Mouse (Mus musculus) CH12.LX (cell line): ENCODE measurements around the gene Mical3. TPM values are rescaled to one million over a fixed set of nuclear protein-coding genes. Genes with fewer than 3 reads are reported as not detected.
A peak's percentile ranks its signal among the peaks of the same experiment; 100 is the strongest.

Experiments
- DNase-seq: peaks from one replicate; pipeline ENCODE4 v3.0.0-alpha.2; 2013; ENCODE audit errors: extremely low read depth
- H3K27ac ChIP-seq: 2 replicates; pipeline ENCODE4 v1.5.1; 2012; ENCODE audit warnings: low read depth, mild to moderate bottlenecking, control low read depth, moderate library complexity; ENCODE audit not compliant: insufficient read depth
- H3K27me3 ChIP-seq: replicated peaks from 2 replicates; pipeline ENCODE3; 2012; ENCODE audit warnings: inconsistent platforms
- H3K36me3 ChIP-seq, 2 experiments: replicated peaks in 1 of 2; 2 replicates each; pipeline versions ENCODE3 to v1.6.1; 2012; ENCODE audit warnings: inconsistent platforms in 1 of 2, low read length in 1 of 2, mild to moderate bottlenecking in 1 of 2, mixed read lengths in 1 of 2, moderate library complexity in 1 of 2; ENCODE audit not compliant: control insufficient read depth in 1 of 2, insufficient read depth in 1 of 2
- H3K4me1 ChIP-seq, 2 experiments: 2 replicates each; pipeline ENCODE4 v1.6.1; 2012; ENCODE audit warnings: inconsistent platforms in 1 of 2, moderate library complexity in 1 of 2; ENCODE audit not compliant: insufficient read depth in 2 of 2, control insufficient read depth in 1 of 2
- H3K4me2 ChIP-seq: 2 replicates; pipeline ENCODE4 v1.6.1; 2012; ENCODE audit warnings: low read depth, mild to moderate bottlenecking, control low read depth; ENCODE audit not compliant: poor library complexity, insufficient read depth, severe bottlenecking
- H3K4me3 ChIP-seq, 3 experiments: fragments of 150-350 bp in 1 of 3; sonication (generic) in 1 of 3; replicated peaks in 1 of 3; 2 replicates each; pipeline versions ENCODE3 to v1.5.1; 2011 to 2012; ENCODE audit warnings: low read depth in 2 of 3, low read length in 2 of 3, mild to moderate bottlenecking in 2 of 3, moderate library complexity in 2 of 3, control low read depth in 1 of 3, improper control_type of control experiment in 1 of 3, inconsistent platforms in 1 of 3, mixed read lengths in 1 of 3; ENCODE audit not compliant: poor library complexity in 1 of 3
- H3K79me2 ChIP-seq: replicated peaks from 2 replicates; pipeline ENCODE4 v1.6.1; 2012; ENCODE audit warnings: mild to moderate bottlenecking, moderate library complexity; ENCODE audit not compliant: control insufficient read depth, poor library complexity, insufficient read depth, severe bottlenecking; ENCODE audit errors: extremely low read depth
- H3K9ac ChIP-seq: 2 replicates; pipeline ENCODE4 v1.6.1; 2012; ENCODE audit warnings: low read depth, mild to moderate bottlenecking, control low read depth, moderate library complexity; ENCODE audit not compliant: insufficient read depth
- H3K9me3 ChIP-seq: replicated peaks from 2 replicates; pipeline ENCODE3; 2012; ENCODE audit warnings: low read length, inconsistent platforms, mixed read lengths
- BHLHE40 ChIP-seq: IDR thresholded peaks from 2 replicates; pipeline ENCODE4 v1.6.1; 2011; ENCODE audit warnings: mild to moderate bottlenecking, low read depth, low read length, improper control_type of control experiment
- CHD1 ChIP-seq: IDR thresholded peaks from 2 replicates; pipeline ENCODE4 v1.6.1; 2012; ENCODE audit warnings: low read depth, low read length, improper control_type of control experiment, inconsistent platforms
- CTCF ChIP-seq, 2 experiments: IDR thresholded peaks in 1 of 2; conservative IDR thresholded peaks in 1 of 2; 2 replicates each; pipeline ENCODE4 v1.5.1; 2011 to 2012; ENCODE audit warnings: low read depth in 2 of 2, low read length in 2 of 2, improper control_type of control experiment in 1 of 2, inconsistent platforms in 1 of 2, mild to moderate bottlenecking in 1 of 2, moderate library complexity in 1 of 2
- E2F4 ChIP-seq: IDR thresholded peaks from 2 replicates; pipeline ENCODE4 v1.6.1; 2011; ENCODE audit warnings: low read depth, low read length, improper control_type of control experiment; ENCODE audit not compliant: insufficient replicate concordance
- EP300 ChIP-seq: IDR thresholded peaks from 2 replicates; pipeline ENCODE4 v1.6.1; 2011; ENCODE audit warnings: low read length, improper control_type of control experiment
- HCFC1 ChIP-seq: IDR thresholded peaks from 2 replicates; pipeline ENCODE4 v1.6.1; 2012; ENCODE audit warnings: low read depth, mild to moderate bottlenecking, inconsistent platforms, low read length, improper control_type of control experiment
- IRF4 ChIP-seq: IDR thresholded peaks from 2 replicates; pipeline ENCODE4 v1.6.1; 2014; ENCODE audit warnings: low read depth, mild to moderate bottlenecking, inconsistent platforms, low read length, improper control_type of control experiment
- JUND ChIP-seq: conservative IDR thresholded peaks from 2 replicates; pipeline ENCODE4 v1.6.1; 2011; ENCODE audit warnings: low read depth, low read length, improper control_type of control experiment
- MAX ChIP-seq: IDR thresholded peaks from 2 replicates; pipeline ENCODE4 v1.6.1; 2011; ENCODE audit warnings: low read length, improper control_type of control experiment
- MXI1 ChIP-seq: IDR thresholded peaks from 2 replicates; pipeline ENCODE4 v1.6.1; 2011; ENCODE audit warnings: mild to moderate bottlenecking, low read depth, low read length, improper control_type of control experiment
- MYC ChIP-seq: IDR thresholded peaks from 2 replicates; pipeline ENCODE4 v1.6.1; 2011; ENCODE audit warnings: low read depth, mild to moderate bottlenecking, improper control_type of control experiment, low read length
- POLR2A ChIP-seq: IDR thresholded peaks from 2 replicates; pipeline ENCODE4 v1.6.1; 2011; ENCODE audit warnings: low read depth, mild to moderate bottlenecking, improper control_type of control experiment, low read length
- POLR2AphosphoS2 ChIP-seq: IDR thresholded peaks from 2 replicates; pipeline ENCODE4 v1.6.1; 2011; ENCODE audit warnings: low read depth, low read length, improper control_type of control experiment
- RAD21 ChIP-seq: IDR thresholded peaks from 2 replicates; pipeline ENCODE4 v1.6.1; 2011; ENCODE audit warnings: low read depth, mild to moderate bottlenecking, low read length, improper control_type of control experiment, moderate library complexity
- SIN3A ChIP-seq: IDR thresholded peaks from 2 replicates; pipeline ENCODE4 v1.6.1; 2012; ENCODE audit warnings: low read length, improper control_type of control experiment, inconsistent platforms
- SMC3 ChIP-seq: IDR thresholded peaks from 2 replicates; pipeline ENCODE4 v1.6.1; 2011; ENCODE audit warnings: low read depth, low read length, improper control_type of control experiment
- TCF12 ChIP-seq: IDR thresholded peaks from 2 replicates; pipeline ENCODE4 v1.6.1; 2014; ENCODE audit warnings: low read depth, mild to moderate bottlenecking, inconsistent platforms, low read length, improper control_type of control experiment
- USF1 ChIP-seq: IDR thresholded peaks from 2 replicates; pipeline ENCODE4 v1.6.1; 2014; ENCODE audit warnings: low read depth, mild to moderate bottlenecking, inconsistent platforms, low read length, improper control_type of control experiment
- ZC3H11A ChIP-seq: IDR thresholded peaks from 2 replicates; pipeline ENCODE4 v1.6.1; 2012; ENCODE audit warnings: low read depth, mild to moderate bottlenecking, inconsistent platforms, low read length, improper control_type of control experiment
- ZNF384 ChIP-seq: IDR thresholded peaks from 2 replicates; pipeline ENCODE4 v1.6.1; 2012; ENCODE audit warnings: low read depth, low read length, improper control_type of control experiment, inconsistent platforms
- dilution Hi-C: fragments of 300-500 bp; cut with MboI; formaldehyde crosslinking; loops from 2 replicates; pipeline ENCODE4 v1.14.3; 2020; ENCODE audit warnings: low sequenced_read_pairs; ENCODE audit not compliant: extremely low pct_unique_long_range_greater_than_20kb, extremely low pct_ligation_motif_present
- in situ Hi-C: fragments of 300-500 bp; cut with MboI; formaldehyde crosslinking; loops from 3 replicates; pipeline ENCODE4 v1.14.3; 2019; ENCODE audit warnings: low sequenced_read_pairs, low pct_ligation_motif_present, low pct_unique_long_range_greater_than_20kb, mixed read lengths
- polyA plus RNA-seq: library from polyadenylated mRNA; unstranded; fragments of >175 nt; gene quantifications from 2 replicates; pipeline ENCODE4 v1.2.1, GENCODE M21; 2012; ENCODE audit warnings: low read depth; ENCODE audit not compliant: insufficient read length
- total RNA-seq, 2 experiments: library from RNA; depleted of rRNA; stranded (reverse); fragments of 300-350 nt in 1 of 2; fragments of >200 nt in 1 of 2; gene quantifications; 2 replicates each; pipeline ENCODE4 v1.2.3; 2012 to 2014

Gene Mical3
- total and polyA plus RNA-seq, 3 experiments, result 10.2 to 56.3 (median 26.8) TPM

GRCm38 (mm10) chr6:120903450-120903912 is 227.3 kb downstream of the Mical3 start:
- Histone ChIP-seq H3K4me2 (no peak overlapping the region), H3K4me3 (no peak overlapping the region), H3K9ac (no peak overlapping the region), H3K27me3 (no peaks in the 10 kb centered on the region), H3K4me1 (peaks cover 22 to 89% of the 10 kb centered on the region in 2 experiments), H3K79me2 (peaks cover 72% of the 10 kb centered on the region)
- in situ Hi-C loops (loop anchor here (5.0 kb wide), 1 partner anchor 274 kb away; no protein-coding TSS in a partner anchor), dilution Hi-C loops (no loop called here)
- DNase-seq, result peak; percentile 79
- 0 out of 2 replicates have a peak, but pooled peaks have one; percentile 14 for TF ChIP-seq IRF4
- TF ChIP-seq CHD1, result no peak
- no peak for TF ChIP-seq E2F4
- peak; percentile 84 for TF ChIP-seq MXI1
- peak; percentile 74 for TF ChIP-seq RAD21
- 0 out of 2 replicates have a peak, but pooled peaks have one; percentile 48 for TF ChIP-seq MAX
- TF ChIP-seq SMC3, result peak; percentile 87
- TF ChIP-seq ZNF384, result no peak
- no peak for TF ChIP-seq JUND
- peak; percentile 62; the same call in 1 of the 2 replicates for TF ChIP-seq MYC
- TF ChIP-seq BHLHE40, result peak; percentile 86
- TF ChIP-seq CTCF (conservative IDR thresholded peaks at IDR 0.05 in 1 of 2, IDR thresholded peaks at IDR 0.05 in 1 of 2; ENCODE audit: low read depth in 2 of 2, low read length in 2 of 2), result peak; percentile 50 to 82
- 0 out of 2 replicates have a peak, but pooled peaks have one; percentile 10 for TF ChIP-seq USF1
- TF ChIP-seq SIN3A, result peak; percentile 81
- TF ChIP-seq, all 38 proteins: peak for 10
- no peak overlapping the region for H3K27ac ChIP-seq
- H3K9me3 ChIP-seq, result no peaks in the 10 kb centered on the region
- peaks cover 62 to 90% of the 10 kb centered on the region in 2 experiments for H3K36me3 ChIP-seq

- Histone ChIP-seq H3K9me3 (no peaks in the 10 kb centered on the region), H3K4me1 (peaks cover 18 to 87% of the 10 kb centered on the region in 2 experiments), H3K4me2 (no peak overlapping the region), H3K4me3 (no peak overlapping the region), H3K36me3 (peaks cover 74 to 98% of the 10 kb centered on the region in 2 experiments), H3K27me3 (no peaks in the 10 kb centered on the region), H3K9ac (no peak overlapping the region), H3K79me2 (peaks cover 61% of the 10 kb centered on the region), H3K27ac (peak overlapping the region; percentile 53)
- DNase-seq, result peak; percentile 74
- dilution Hi-C loops, result no loop called here
- in situ Hi-C loops, result loop anchor here (5.0 kb wide), 1 partner anchor 275 kb away; no protein-coding TSS in a partner anchor
- TF ChIP-seq EP300, result peak; percentile 54; the same call in 1 of the 2 replicates
- no peak for TF ChIP-seq HCFC1
- peak; percentile 33 for TF ChIP-seq BHLHE40
- TF ChIP-seq RAD21, result no peak
- TF ChIP-seq TCF12, result 0 out of 2 replicates have a peak, but pooled peaks have one; percentile 13
- no peak for TF ChIP-seq MAX
- peak; percentile 27; the same call in 1 of the 2 replicates for TF ChIP-seq POLR2A
- no peak; the same call in 1 of the 2 replicates for TF ChIP-seq POLR2AphosphoS2
- no peak for TF ChIP-seq ZC3H11A
These were observed 228.8 kb downstream of the Mical3 start for GRCm38 (mm10) chr6:120901776-120902645.
